Mouse (Mus musculus): ENCODE results near the gene Tox4.
A peak's percentile ranks its signal among the peaks of the same experiment; 100 is the strongest.
"Not testable (repeated sequence)": the region's sequence is repeated elsewhere in the genome, so short reads cannot be mapped to it uniquely, and the experiment has no call there.

Gene Tox4

DNA sequence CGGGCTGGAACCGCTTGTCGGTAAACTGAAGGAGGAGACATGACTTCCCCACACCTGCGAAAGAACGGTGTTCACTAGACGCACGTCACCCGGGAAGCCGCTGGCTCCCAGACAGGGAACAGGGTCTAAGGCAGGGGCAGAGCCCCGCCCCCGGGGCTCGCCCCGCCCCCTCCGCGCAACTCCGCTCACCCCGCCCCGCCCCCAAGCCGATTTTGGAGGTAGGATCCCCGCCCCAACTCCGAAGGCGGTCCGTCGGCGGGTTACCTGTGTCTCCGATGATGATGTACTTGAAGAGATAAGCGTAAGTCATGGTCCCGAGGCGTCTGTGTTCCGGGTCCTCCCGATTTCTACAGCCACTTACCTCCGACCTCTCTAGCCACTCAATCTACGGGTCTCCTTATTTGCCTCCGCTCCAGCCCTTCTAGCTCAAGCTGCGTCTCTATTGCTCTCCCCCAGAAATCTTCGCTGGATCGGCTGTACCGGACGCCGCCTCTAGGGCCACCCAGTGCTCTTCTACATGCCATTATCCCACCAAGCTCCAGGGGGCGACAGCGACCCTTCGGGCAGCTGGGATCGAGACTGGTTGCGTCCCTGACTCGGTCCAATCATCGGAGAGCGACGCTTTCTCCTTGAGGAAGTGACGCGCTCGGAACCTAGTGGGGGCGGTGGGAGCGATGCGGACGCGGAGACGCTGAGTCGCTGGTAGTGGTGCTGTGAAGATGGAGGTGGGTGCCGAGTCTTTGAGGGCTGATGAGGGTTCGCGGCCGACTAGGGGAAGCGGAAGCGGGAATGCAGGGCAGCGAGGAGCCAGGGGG is at the start of gene Tox4, which contains the start of gene Rab2b:
Gene Tox4, plus strand, starts transcription at position 215 of the 815 bp plus-strand sequence.
Gene Rab2b, minus strand, starts transcription at position 614 of the 815 bp plus-strand sequence.
- peak; percentile 98 for DNase-seq (ENCODE audit: low spot score)

DNA sequence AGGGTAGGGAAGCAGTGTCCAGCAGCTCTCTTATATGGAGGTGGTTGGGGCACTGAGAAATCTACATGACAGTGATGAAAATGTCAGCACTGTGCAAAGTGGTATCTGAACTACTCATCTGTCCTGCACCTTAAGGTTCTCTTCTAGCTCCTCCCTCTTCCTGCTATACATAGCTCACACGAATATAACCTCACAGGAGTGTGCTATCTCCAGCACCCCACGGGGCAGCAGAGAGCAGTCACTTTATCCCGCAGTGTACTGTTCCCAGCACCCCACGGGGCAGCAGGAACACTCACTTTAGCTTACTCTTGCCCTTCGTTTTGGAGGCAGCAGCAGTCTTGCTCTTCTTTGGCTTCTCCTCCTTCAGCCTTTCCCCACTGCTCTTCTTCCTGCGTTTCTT is 46.7 kb upstream of the Tox4 start:
- DNase-seq (ENCODE audit: low spot score) = no peak

DNA sequence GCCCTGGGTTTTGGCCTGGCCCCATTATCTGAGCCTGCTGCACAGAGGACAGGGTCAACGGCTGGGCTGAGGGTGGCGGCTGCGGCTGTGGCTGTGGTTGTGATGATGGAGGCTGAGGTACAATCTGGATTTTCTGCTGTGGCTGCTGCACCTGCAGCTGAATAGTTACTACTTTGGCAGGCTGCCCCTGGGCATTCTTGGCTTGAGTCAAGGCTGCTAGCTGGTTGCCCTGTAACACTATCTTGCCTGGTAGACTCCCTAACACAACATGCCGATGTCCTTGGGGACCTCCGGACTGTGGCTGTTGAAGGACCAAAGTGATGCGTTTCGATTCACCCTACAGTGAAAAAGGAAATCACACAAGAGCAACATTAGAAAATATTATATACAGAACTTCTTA is 43.8 kb upstream of the Tox4 start:
- peak; percentile 11 for DNase-seq (ENCODE audit: low spot score)

DNA sequence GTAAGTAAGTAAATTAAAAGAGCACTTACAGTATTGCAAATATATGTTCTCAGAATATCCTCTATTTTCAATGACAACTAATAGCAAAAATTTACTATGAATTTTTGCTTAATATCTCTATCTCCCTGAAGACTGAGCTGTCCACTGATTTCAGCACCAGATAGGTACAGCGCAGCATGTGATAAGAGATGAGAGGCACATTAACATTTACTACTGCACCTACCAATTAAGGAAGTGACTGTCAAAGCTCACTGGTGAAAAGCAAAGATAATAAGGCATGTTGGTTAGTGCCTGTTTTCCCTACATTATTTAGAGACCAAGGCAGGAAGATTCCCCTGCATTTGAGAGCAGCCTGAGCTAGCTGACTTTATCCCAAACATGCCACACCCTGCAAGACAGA is 42.7 kb upstream of the Tox4 start:
- DNase-seq (ENCODE audit: low spot score) = no peak

DNA sequence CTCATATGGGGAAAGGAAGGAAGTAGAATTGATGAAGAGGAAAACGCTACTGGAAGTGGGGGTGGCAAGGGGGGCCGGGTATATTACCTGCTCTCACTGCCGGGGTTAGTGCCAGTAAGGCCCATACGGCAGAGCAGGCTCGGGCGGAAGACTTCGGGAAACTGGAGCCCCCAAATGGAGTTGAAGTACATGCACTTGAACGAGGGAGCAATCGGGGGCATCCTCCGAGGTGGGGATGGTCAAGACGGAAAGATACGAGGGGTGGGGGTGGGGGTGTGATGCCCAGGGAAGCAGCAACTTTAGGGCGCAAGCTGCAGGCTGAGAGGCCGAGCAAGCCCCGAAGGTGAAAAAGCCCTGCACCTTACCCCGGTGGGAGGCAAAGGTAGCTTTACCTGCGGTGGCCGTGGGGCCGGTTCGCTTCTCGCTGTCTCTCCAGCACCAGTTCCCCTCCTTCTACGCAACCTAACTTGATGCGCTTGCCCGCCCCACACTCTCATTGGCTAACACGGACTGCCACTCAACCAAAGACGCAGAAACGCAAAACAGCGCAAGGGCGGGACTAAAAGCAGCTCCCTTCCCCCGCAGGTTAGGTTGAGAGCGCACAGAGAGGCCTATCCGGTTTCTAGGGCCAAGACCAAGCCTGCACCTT is 34.8 kb upstream of the Tox4 start:
- DNase-seq (ENCODE audit: low spot score) = peak; percentile 99

DNA sequence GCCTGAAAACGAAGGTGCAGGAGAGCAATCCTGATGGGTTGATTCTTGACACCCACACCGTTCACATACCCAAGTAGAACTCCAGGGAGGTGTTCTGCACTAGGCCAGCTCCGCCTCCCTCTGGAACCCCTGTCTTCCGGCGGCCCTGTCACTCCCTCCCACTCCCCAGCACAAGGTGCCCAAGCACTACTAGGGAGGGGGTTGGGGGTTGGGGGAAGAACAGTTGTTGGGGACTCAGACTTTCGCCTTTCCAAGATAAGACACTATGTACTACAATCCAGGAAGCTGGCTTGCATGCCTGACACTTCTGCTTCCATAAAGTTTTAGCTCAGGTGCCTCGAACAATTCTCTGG is 34.3 kb upstream of the Tox4 start:
- DNase-seq (ENCODE audit: low spot score) = no peak

DNA sequence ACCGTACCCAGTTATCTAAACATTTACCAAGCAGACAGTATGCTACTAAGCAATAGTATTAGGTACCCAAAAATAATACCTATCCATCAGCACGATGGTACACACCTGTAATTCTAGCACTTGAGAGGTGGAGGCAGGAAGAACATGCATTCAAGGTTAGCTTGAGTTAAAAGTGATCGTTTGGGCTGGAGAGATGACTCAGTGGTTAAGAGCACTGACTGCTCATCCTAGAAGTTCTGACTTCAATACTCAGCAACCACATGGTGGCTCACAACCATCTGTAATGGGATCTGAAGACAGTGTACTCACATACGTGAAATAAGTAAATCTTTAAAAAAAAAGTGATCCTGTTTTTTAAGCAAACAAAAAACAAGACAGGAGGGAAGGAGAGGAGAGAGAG is 32.8 kb upstream of the Tox4 start:
- no peak for DNase-seq (ENCODE audit: low spot score)

DNA sequence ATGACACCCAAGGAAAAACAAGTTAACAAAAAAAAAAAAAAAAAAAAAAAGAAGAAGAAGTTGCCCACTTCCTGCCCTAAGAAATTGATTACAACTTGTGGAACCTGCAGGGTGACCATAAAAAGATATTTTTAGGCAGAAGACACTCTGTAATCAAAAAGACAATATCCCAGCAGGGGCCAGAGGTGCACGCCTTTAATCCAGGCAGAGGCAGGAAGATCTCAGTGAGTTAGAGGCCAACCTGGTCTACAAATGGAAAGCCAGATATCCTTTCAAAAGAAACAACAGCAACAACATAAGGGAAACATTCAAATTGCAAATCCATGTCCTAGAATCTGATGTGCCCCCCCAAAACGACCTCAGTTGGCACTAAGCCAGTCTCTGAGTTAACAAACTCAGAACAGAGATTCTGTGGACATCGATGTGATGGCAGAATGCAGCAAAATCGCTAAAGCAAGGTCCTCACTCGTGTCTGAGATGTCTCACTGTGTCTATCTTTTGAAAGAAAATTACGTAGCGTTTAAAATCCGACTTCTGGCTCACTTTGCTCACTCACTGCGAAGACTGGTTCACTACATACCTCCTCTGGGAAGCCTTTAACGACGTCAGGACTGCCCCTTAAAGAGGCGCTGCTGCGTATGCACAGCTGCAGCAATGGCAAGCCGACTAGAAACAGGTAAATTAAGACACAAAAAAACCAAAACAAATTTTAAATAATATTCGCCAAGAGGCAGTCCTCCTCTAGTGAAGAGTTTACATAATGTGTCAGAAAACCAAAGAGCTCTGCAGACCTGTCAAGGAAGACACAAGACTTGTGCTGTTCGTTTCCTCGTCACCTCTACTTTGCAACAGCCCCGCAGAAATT is 22.4 kb upstream of the Tox4 start:
- no peak for DNase-seq (ENCODE audit: low spot score)

DNA sequence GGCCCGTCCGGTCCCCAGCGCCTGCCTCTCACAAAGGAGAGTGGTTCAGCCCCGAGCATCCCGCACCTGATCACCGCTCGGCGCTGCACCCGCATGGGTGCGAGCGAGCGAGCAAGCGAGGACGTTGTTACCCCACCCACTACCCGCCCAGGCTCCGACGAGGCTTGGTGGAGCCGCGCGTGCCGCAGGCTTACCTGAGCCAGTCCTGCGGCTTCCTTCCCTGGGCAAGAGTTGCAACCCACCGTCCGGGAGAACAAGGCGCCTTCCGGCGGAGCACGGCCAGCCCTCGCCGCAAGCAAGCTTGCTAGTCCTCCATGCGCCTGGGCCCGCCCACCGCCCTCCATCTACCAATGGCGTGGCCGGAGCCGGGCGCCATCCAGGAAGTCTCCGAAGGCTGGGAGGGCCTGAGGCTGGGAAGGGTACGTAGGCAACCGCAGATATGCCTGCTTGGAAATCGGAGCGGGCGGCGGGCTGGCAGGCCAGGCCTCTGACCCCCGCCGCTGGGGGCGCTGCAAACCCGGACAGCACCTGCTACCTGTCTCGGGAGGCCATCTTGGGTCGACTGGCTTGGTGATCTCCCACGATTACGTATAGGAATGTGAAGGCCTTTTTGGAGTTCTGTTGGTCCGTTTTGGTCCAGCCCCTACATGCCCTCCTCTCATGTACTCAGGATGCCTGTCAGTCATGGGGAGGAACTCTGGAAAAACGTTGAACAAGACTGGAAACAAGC is 21.3 kb upstream of the Tox4 start, which contains the start of gene Chd8:
Gene Chd8, minus strand, starts transcription at position 297 of the 730 bp plus-strand sequence.
- peak; percentile 95 for DNase-seq (ENCODE audit: low spot score)

DNA sequence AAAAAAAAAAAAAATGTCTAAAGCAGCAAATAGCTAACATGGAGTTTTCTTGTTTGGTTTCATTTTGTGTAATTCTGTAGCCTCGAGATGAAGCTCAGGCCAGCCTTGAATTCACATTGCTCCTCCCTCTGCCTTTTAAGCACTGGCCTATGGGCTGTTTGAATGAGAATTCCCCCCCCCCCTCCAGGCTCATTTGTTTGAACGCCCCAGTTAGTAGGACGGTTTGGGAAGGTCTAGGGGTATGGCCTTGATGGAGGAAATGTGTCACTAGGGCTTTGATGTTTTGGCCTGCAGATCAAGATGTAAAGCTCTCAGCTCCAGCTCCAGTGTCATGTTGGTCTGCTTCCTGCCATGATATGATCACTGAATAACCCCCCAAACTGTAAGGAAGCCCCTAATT is 6.2 kb upstream of the Tox4 start:
- no peak for DNase-seq (ENCODE audit: low spot score)

DNA sequence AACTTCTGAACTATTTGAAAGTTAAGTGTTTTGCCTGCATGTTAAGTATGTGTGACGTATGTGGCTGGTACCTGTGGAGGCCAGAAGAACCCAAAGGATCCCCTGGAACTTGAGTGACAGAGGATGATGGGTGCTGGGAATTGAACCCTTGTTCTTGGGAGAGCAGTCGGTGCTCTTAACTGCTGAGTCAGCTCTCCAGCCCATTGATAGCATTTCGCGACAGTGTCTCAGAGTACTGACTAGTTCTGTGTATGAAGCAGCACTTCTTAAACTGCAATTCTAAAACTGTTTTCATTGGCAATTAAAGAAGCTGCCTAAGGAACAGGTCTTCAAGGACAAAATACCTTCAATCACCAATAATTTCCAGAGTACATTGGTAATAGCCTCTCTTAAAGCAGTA is 1.7 kb upstream of the Tox4 start:
- DNase-seq (ENCODE audit: low spot score) = no peak

DNA sequence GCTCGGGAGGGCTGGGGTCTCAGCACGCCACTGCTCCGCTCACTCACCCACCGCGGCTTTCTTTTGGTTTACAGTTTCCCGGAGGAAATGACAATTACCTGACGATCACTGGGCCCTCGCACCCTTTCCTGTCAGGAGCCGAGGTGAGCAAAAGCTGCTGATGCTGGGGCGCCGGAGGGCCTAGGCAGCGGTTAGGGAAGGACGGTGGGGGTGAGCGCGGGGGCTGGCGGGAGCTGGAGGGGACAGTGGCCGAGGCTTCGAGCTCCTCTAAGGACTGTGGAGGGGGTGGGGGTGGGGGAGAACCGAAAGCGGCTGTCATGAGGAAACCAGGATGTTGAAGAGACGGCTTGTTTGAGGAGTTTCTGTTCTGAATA is 788 bp downstream of the Tox4 start:
- no peak for DNase-seq (ENCODE audit: low spot score)

DNA sequence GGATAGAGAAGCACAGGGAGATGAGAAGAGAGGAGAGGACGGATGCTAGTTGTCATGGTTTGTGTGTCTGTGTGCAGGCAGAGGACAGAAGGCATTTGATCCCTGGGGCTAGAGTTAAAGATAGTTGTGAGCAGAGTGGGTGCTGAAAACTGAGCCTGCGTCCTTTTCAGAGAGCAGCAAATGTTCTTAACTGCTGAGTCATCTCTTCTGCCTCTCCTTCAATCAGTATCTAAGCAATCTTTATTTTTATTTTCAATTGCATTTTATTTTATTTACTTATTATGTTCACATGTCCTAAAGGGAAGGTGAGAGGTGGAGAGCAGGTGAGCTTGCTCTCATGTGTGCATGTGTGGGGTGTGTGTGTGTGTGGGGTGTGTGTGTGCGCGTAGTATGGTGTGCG is 4.7 kb downstream of the Tox4 start:
- no peak for DNase-seq (ENCODE audit: low spot score)

DNA sequence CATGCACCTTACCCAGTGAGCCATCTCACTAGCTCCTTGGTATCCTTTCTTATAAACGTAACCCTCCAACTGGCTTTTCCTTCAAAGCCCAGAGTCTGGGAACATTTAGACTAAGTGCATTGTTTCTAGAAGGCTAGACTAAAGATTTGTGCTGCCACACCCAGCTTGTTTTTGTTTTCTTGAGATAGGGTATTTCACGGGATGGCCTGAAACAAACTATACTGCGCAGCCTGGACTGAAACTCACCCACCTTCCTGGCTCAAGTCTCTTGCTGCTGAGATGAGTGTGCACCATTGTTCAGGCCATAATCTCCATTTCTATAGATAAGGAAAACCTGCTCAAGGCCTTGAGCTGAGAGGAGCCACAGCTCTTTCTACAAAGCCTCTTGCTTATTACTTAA is 5.2 kb downstream of the Tox4 start:
- DNase-seq (ENCODE audit: low spot score) = no peak

DNA sequence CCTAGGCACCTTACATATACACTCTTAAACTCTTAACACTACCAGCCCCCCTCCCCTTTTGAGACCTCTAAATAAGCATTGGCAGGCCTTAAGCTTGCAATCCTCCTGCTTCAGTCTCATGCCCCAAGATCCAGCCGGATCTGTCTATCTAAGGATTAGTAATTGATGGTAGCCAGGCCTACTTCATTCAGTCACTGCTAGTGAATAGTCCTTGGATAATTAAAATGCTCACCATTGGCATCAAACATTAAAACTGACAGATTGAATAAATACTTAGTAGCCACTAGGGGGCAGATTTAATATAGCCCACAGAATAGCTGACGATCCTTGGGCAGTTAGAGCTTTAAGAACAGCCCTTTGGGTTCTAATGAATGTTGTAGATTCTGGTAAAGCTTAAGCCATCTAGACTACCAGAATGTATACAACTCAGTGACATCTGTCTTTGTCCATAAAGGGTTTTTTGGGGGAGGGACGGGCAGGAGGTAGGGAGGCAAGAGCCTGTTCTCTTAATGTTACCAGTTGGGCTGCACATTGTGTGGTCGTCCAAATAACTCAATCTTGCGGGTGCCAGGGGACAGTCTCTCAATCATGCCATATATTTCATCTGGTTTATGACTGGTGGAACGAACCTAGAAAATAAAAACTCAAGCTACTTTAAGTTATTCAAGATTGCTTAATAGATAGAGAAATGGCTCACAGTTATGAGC is 16.8 kb downstream of the Tox4 start:
- no peak for DNase-seq (ENCODE audit: low spot score)

DNA sequence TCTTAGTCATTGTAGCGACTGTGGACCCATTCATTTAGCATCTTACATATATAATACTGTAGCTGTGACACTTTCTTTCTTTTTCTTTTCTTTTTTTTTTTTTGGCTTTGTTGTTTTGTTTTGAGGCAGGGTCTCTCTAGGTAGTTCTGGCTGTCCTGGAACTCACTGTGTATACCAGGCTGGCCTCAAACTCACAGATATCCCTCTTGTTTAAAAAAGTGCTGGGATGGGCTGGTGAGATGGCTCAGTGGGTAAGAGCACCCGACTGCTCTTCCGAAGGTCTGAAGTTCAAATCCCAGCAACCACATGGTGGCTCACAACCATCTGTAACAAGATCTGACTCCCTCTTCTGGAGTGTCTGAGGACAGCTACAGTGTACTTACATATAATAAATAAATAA is 24.6 kb downstream of the Tox4 start:
- DNase-seq (ENCODE audit: low spot score) = not testable (repeated sequence)

DNA sequence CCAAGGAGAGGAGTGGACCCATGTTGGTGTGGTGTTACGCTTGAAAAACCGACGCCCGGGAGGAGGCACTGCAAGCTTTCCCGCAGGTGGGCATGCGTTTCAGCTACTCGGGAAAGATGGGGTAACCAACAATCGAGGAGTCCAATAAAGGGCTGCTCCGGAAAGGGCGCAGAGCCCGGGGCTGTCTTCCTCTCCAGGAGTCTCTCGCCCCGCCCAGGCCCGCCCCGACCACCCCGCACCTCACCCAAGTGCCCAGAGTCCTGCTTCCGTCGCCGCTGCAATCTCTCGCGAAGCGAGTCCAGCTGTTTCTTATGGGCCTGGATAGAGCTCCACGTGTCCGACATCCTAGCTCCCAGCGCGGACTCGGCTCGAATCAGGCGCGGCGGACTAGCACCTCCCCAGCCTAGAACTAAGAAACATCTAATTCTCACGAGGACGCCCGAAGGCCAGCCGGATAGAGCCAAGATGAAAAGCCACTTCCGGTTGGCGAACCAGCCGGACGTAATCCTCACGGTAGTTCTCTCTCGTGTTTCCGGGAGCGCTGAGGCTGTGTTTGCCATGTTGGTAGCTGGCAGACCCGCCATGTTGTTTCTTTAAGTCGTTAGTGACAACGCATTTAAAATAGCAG is 25.8 kb downstream of the Tox4 start, which contains the start of gene Mettl3:
Gene Mettl3, minus strand, starts transcription at position 485 of the 628 bp plus-strand sequence.
- peak; percentile 76 for DNase-seq (ENCODE audit: low spot score)

DNA sequence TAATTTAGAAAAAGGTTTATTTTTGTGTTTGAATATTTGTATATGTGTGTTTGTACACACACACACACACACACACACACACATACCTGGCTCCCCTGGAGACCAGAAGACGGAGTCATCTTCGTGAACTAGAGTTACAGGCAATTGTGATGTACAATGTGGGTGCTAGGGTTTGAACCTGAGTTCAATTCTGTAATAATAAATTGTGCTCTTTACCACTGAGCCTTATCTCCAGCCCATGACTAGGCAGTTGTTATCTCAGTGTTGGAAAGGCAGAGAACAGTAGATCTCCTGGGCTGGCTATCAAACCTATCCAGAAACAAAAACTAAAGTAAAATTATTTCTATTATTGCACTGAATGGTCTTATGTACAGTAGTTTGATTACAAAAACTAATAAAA is 27.2 kb downstream of the Tox4 start:
- DNase-seq (ENCODE audit: low spot score) = no peak

DNA sequence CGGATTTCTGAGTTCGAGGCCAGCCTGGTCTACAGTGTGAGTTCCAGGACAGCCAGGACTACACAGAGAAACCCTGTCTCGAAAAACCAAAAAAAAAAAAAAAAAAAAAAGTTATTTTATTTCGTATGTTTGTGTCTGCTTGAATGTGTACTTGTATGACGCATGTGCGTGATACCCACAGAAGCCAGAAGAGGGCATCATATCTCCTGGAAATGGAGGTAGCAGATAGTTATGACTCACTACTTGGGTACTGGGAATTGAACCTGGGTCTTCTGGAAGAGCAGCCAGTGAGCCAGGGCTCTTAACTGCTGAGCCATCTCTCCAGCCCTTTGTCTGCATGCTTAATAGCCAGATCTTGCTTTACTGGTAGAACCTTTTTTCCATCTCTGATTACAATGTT is 31.4 kb downstream of the Tox4 start:
- not testable (repeated sequence) for DNase-seq (ENCODE audit: low spot score)

DNA sequence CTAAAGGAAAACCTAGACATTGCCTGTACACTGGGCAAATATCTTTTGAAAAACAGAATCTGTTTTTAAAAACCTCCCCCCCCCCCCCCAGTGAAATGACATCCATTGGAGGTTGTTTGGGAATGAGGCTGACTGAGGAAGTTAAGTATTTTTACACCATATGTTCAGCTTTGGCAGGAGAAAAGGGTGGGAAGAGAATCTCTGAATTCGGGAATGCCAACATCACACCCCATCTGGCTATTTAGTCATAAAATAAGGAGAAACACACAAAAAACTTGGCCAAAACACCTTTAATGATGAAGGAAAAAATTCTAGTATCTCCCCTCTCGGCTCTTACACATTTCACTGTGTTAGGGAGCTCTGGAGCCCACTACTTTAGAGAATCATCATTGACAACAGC is 32.0 kb downstream of the Tox4 start:
- DNase-seq (ENCODE audit: low spot score) = no peak

Measured in ovary, postnatal 14 days (tissue).